In genomic region chr5:147724391-147724790, GRCm38 (mm10) we compare ENCODE assay signal across 10 mouse cellular contexts. TPM values are rescaled to one million over a fixed set of nuclear protein-coding genes. Genes with fewer than 3 reads are reported as not detected.
DNase-seq lines count a peak whose midpoint lies in the region; ATAC-seq lines count a peak whose summit lies in the region.
"Had no signal": no experiment of that assay in that cellular context is flagged by ENCODE, and none has a peak within 500 bp of the region (broad histone marks: within the 10 kb centered on the region; RNA-seq: fewer than 3 reads in every experiment).

No protein-coding gene starts in this region.

- H3K4me1 ChIP-seq in heart, embryonic 12.5 days (replicated peaks), result peaks cover 39% of the 10 kb centered on the region
- peaks cover 21% of the 10 kb centered on the region for H3K4me1 ChIP-seq in midbrain, embryonic 10.5 days
- H3K4me1 ChIP-seq in midbrain, embryonic 13.5 days (replicated peaks), result peaks cover 17% of the 10 kb centered on the region
- H3K4me1 ChIP-seq in limb, embryonic 10.5 days, result peaks cover 22% of the 10 kb centered on the region
- peaks cover 17% of the 10 kb centered on the region for H3K4me1 ChIP-seq in stomach, embryonic 16.5 days (ENCODE audit: control insufficient read depth, insufficient read depth, low read length)

- no peak for ATAC-seq in heart, embryonic 12.5 days (ENCODE audit: insufficient number of reproducible peaks, low FRiP score)
- no peak for ATAC-seq in midbrain, embryonic 13.5 days
- ATAC-seq in stomach, embryonic 16.5 days (ENCODE audit: insufficient read depth, low FRiP score), result no peak

- H3K27ac ChIP-seq in heart, embryonic 12.5 days (ENCODE audit: poor library complexity, severe bottlenecking), result no peak overlapping the region
- H3K27ac ChIP-seq in midbrain, embryonic 10.5 days (replicated peaks), result no peak overlapping the region
- H3K27ac ChIP-seq in midbrain, embryonic 13.5 days, result no peak overlapping the region
- no peak overlapping the region for H3K27ac ChIP-seq in limb, embryonic 10.5 days
- H3K27ac ChIP-seq in stomach, embryonic 16.5 days (ENCODE audit: low read length), result no peak overlapping the region
- H3K27ac ChIP-seq: midbrain, embryonic 12.5 days had no signal

- peak overlapping the region; percentile 62 for H3K4me3 ChIP-seq in heart, embryonic 12.5 days
- peak overlapping the region; percentile 57 for H3K4me3 ChIP-seq in midbrain, embryonic 10.5 days
- H3K4me3 ChIP-seq in midbrain, embryonic 13.5 days (replicated peaks), result no peak overlapping the region
- H3K4me3 ChIP-seq in limb, embryonic 10.5 days, result peak overlapping the region; percentile 56
- peak overlapping the region; percentile 48 for H3K4me3 ChIP-seq in stomach, embryonic 16.5 days (replicated peaks; ENCODE audit: low read length)

- WGBS in heart, embryonic 12.5 days, result under 1% methylated on average over 14 of the region's 14 CpGs
- 1% methylated on average over 14 of the region's 14 CpGs for WGBS in midbrain, embryonic 10.5 days
- WGBS in midbrain, embryonic 13.5 days, result 0% methylated on average over 14 of the region's 14 CpGs
- 1% methylated on average over 14 of the region's 14 CpGs for WGBS in limb, embryonic 10.5 days
- 2% methylated on average over 14 of the region's 14 CpGs for WGBS in stomach, embryonic 16.5 days

- DNase-seq in heart, adult 8-10 months (ENCODE audit: low spot score), result no peak
- DNase-seq in midbrain, embryonic 10.5 days (ENCODE audit: low spot score), result peak; percentile 22
- DNase-seq in limb, embryonic 10.5 days (ENCODE audit: low spot score), result no peak
- no peak for DNase-seq in adrenal gland, postnatal 25 days
- DNase-seq in urinary bladder, adult 18-20 months (ENCODE audit: low spot score in 2 of 2), result no peak
- DNase-seq: right cerebral cortex, postnatal 4 days had no signal

- no peaks in the 10 kb centered on the region for H3K36me3 ChIP-seq in heart, embryonic 12.5 days
- H3K36me3 ChIP-seq in midbrain, embryonic 10.5 days, result no peaks in the 10 kb centered on the region
- no peaks in the 10 kb centered on the region for H3K36me3 ChIP-seq in midbrain, embryonic 13.5 days
- H3K36me3 ChIP-seq in limb, embryonic 10.5 days, result no peaks in the 10 kb centered on the region
- no peaks in the 10 kb centered on the region for H3K36me3 ChIP-seq in stomach, embryonic 16.5 days (ENCODE audit: control insufficient read depth, insufficient read depth, low read length)
- H3K36me3 ChIP-seq: midbrain, embryonic 12.5 days had no signal

- peaks cover 69% of the 10 kb centered on the region for H3K27me3 ChIP-seq in heart, embryonic 12.5 days (replicated peaks)
- H3K27me3 ChIP-seq in midbrain, embryonic 10.5 days (ENCODE audit: low read depth, poor library complexity, severe bottlenecking), result peaks cover 100% of the 10 kb centered on the region
- H3K27me3 ChIP-seq in midbrain, embryonic 13.5 days, result peaks cover 95% of the 10 kb centered on the region
- peaks cover 100% of the 10 kb centered on the region for H3K27me3 ChIP-seq in limb, embryonic 10.5 days (ENCODE audit: low read depth, poor library complexity, severe bottlenecking)
- H3K27me3 ChIP-seq in stomach, embryonic 16.5 days (ENCODE audit: control insufficient read depth, insufficient read depth, low read length), result peaks cover 73% of the 10 kb centered on the region

- H3K4me2 ChIP-seq in heart, embryonic 12.5 days, result peak overlapping the region; percentile 95
- H3K4me2 ChIP-seq in midbrain, embryonic 13.5 days (replicated peaks), result no peak overlapping the region
- H3K4me2 ChIP-seq in stomach, embryonic 16.5 days (ENCODE audit: low read depth, low read length), result no peak overlapping the region

- no peaks in the 10 kb centered on the region for H3K9me3 ChIP-seq in heart, embryonic 12.5 days (replicated peaks)
- H3K9me3 ChIP-seq in midbrain, embryonic 10.5 days (replicated peaks), result no peaks in the 10 kb centered on the region
- no peaks in the 10 kb centered on the region; the same call in 1 of the 2 replicates for H3K9me3 ChIP-seq in midbrain, embryonic 13.5 days
- no peaks in the 10 kb centered on the region for H3K9me3 ChIP-seq in limb, embryonic 10.5 days (replicated peaks)
- H3K9me3 ChIP-seq in stomach, embryonic 16.5 days (replicated peaks; ENCODE audit: control insufficient read depth, low read length), result no peaks in the 10 kb centered on the region
- H3K9me3 ChIP-seq: midbrain, embryonic 12.5 days had no signal

- H3K9ac ChIP-seq in heart, embryonic 12.5 days, result peak overlapping the region; percentile 73
- no peak overlapping the region for H3K9ac ChIP-seq in midbrain, embryonic 13.5 days (replicated peaks)
- H3K9ac ChIP-seq in stomach, embryonic 16.5 days (ENCODE audit: low read length), result no peak overlapping the region
- H3K9ac ChIP-seq: midbrain, embryonic 12.5 days had no signal

RNA-seq across cellular contexts. Expression of gene Flt1, which starts 1.4 kb away (rescaled TPM):
- 27.8 and 30.4 TPM in 2 replicates for polyA plus RNA-seq in heart, embryonic 12.5 days (2016; fragmentation: Nextera tagmentation; extraction: Ambion mirVana)
- total RNA-seq in heart, adult 8-10 months (2022), result 10 to 100 TPM; 69.6 to 80.3 (median 73.2) TPM
- 10.5 and 11.1 TPM in 2 replicates for polyA plus RNA-seq in midbrain, embryonic 10.5 days (2016; fragmentation: Nextera tagmentation; extraction: Ambion mirVana)
- polyA plus RNA-seq in midbrain, embryonic 13.5 days (2015; fragmentation: Nextera tagmentation; extraction: Ambion mirVana), result 8.1 and 9.9 TPM in 2 replicates
- polyA plus RNA-seq in limb, embryonic 10.5 days (2016; fragmentation: Nextera tagmentation; extraction: Ambion mirVana), result 11.8 and 12.1 TPM in 2 replicates
- polyA plus RNA-seq in stomach, embryonic 16.5 days (2015; fragmentation: Nextera tagmentation; extraction: Ambion mirVana), result 8.7 and 9.9 TPM in 2 replicates
- 39.6 and 43.0 TPM in 2 replicates for total RNA-seq in adrenal gland, postnatal 25 days (2021)
